Mouse (Mus musculus): ENCODE results near the gene Cd160. TPM values are rescaled to one million over a fixed set of nuclear protein-coding genes. Genes with fewer than 3 reads are reported as not detected.

Gene Cd160
- not detected for total RNA-seq (2021)
- long read RNA-seq, experiment 1, result 0 reads
- long read RNA-seq, experiment 2, result 0 reads

DNA sequence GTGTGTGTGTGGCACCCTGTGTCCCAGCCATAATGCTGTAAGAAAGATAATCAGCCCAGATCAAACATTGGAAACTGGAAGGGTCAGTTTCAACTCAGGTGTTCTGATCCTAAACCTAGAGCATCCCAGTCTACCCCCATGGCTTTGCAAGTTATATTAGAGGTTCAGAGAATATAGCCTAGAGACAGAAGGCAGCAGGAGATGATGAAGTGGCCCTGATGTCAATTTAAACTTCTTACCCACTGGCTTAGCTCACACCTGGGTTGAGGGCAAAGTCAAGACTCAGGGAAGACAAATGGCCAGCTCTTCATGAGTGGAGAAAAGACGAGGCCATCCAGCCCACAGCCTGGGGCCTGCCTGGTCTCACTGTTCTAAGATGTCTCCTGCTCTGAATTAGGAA lies at the start of gene Cd160, which contains the start of gene Pdzk1:
Cd160 (minus strand) TSS at position 368 of the 400 bp plus-strand sequence.
Pdzk1 (plus strand) TSS at position 301 of the 400 bp plus-strand sequence.
- DNase-seq (ENCODE audit: low spot score), result no peak

DNA sequence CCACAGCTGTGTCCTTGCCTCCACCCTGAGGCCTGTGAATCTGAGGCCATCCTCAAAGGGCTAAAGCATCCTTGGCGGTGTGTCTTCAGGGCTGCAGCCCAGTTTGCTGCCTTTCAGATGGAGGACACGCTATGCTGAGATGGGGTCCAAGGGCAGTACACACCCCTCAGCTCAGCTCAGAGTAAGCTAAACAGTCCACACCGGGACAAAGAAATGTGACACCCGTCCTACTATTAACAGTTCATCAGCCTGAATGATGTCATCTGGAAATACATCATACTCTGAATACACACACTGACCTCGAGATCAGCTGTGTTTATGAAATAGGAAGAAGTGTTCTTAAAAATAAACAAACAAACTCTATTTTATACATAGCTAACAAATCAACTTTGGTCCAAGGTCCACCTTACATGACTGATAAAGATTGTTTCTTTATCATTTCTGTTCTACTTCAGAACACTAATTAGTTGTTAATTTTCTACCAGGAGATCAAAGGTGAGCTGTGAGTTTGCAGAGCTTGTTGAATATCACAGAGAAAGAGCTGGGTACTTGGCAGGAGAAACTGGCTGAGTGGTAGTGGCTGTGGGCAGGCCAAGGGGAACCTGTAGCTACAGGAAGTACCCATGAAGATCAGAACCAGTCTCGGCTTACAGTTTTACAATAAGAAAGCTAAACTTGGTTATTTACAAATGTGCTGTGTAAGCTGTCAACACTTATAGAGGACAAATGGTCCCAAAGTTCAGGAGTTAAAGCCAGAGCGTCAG lies 45.8 kb upstream of the Cd160 start:
- DNase-seq (ENCODE audit: low spot score), result no peak

GRCm38 (mm10) chr3:96872501-96872900 lies 43.4 kb upstream of the Cd160 start:
- no peak for DNase-seq (ENCODE audit: low spot score)

- DNase-seq (ENCODE audit: low spot score), result no peak
These were observed 41.9 kb upstream of the Cd160 start for GRCm38 (mm10) chr3:96871070-96871469.

- no peak for DNase-seq (ENCODE audit: low spot score)
These were observed 41.1 kb upstream of the Cd160 start for GRCm38 (mm10) chr3:96870270-96870669.

DNA sequence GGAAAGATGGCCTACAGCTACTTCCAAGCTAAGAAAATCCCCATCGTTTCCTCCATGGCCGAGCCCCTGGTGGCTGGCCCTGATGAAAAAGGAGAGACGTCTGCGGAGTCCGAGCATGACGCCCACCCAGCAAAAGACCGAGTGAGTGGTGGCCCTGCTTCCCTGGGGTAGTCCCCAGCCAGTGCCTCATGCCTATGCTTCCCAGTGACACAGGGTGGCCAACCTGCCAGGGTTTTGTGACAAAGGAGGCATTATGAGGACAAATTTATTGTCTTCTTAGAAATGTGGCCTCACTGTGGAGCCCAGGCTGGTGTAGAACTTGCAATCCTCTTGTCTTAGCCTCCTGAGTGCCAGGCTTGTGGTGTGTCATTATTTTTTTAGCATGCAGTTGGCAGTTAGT lies 39.9 kb upstream of the Cd160 start:
- DNase-seq (ENCODE audit: low spot score), result no peak

GRCm38 (mm10) chr3:96868566-96868965 lies 39.4 kb upstream of the Cd160 start:
- DNase-seq (ENCODE audit: low spot score), result no peak

- DNase-seq (ENCODE audit: low spot score), result no peak
These were observed 38.7 kb upstream of the Cd160 start for GRCm38 (mm10) chr3:96867863-96868262.

DNA sequence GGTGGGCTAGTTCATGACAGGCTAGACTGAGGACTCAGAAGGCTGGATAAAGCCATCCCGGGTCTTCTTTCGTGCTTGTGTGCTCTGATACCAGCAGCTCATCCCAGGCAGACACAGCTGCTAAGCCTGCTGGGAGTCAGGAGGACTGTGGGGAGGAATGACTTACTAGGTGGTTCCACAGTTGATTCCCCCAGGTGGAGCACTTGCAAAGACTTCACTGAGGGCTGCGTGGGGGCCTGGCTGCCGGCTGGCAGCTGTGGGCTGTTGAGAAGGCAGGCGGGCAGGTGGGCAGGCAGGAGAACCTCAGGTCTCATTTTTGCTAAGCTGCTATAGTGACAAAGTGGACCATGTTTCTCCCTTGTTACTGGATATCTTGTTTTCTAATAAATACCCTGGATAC lies 31.3 kb upstream of the Cd160 start:
- no peak for DNase-seq (ENCODE audit: low spot score)

GRCm38 (mm10) chr3:96855833-96856232 lies 26.7 kb upstream of the Cd160 start:
- no peak for DNase-seq (ENCODE audit: low spot score)

DNA sequence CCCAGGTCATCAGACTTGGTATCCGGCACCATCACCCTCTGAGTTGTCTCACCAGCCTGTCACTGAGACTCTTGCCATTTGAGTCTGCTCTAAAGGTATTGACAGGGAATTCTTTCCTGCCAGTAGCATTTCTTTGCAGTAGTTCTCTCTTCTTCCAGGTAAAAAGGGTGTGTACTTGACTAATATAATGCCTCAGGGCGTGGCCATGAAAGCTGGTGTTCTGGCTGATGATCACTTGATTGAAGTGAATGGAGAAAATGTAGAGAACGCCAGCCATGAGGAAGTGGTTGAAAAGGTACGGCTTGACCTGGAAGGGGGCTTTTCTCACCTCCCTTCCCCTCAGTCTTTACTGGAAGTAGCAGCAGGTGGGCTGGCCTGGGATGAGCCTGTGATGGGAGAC lies 25.2 kb upstream of the Cd160 start:
- DNase-seq (ENCODE audit: low spot score), result no peak

- no peak for DNase-seq (ENCODE audit: low spot score)
These were observed 23.4 kb upstream of the Cd160 start for GRCm38 (mm10) chr3:96852561-96852960.

- DNase-seq (ENCODE audit: low spot score), result no peak
These were observed 20.1 kb upstream of the Cd160 start for GRCm38 (mm10) chr3:96849168-96849727.

- no peak for DNase-seq (ENCODE audit: low spot score)
These were observed 19.3 kb upstream of the Cd160 start for GRCm38 (mm10) chr3:96848470-96848869.

GRCm38 (mm10) chr3:96847661-96848060 lies 18.5 kb upstream of the Cd160 start:
- DNase-seq (ENCODE audit: low spot score), result no peak

DNA sequence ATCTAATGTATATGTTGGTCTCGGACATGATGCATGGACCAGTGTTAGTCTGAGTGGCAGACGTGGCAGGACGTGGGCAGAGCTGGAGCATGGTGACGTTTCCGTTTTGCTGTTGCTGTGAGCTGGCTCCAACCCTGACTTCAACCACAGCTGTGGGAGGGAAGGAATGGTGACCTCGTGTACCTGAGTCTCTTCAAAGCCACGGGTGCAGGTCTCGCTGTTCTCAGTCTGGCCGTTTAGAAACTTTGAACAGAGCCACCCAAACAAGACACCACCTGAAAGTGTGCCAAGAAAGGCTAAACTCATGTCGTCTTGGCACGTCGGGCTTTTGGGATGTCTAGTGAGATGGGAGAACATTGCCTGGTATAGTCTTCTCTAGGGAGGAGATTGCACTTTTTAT lies 17.8 kb upstream of the Cd160 start:
- DNase-seq (ENCODE audit: low spot score), result no peak

DNA sequence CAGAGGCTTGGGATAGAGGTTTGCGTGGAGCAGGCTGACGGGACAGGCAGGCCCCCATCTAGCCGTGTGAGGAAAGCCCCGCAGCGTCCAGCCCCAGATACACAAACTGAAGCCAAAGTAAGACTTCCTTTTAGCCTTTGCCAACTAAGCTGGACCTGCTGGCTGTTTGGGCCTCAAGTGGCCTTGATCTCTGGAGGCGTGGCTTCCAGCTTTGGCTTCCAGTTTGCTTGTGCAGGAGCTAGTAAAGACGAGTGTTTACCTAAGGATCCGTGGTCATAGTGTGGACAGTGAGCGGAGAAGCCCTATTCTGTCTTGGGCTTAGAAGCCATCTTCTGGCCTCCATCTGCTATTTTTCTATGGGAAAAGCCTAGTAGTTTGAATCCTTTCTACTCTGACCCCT lies 16.7 kb upstream of the Cd160 start:
- no peak for DNase-seq (ENCODE audit: low spot score)

DNA sequence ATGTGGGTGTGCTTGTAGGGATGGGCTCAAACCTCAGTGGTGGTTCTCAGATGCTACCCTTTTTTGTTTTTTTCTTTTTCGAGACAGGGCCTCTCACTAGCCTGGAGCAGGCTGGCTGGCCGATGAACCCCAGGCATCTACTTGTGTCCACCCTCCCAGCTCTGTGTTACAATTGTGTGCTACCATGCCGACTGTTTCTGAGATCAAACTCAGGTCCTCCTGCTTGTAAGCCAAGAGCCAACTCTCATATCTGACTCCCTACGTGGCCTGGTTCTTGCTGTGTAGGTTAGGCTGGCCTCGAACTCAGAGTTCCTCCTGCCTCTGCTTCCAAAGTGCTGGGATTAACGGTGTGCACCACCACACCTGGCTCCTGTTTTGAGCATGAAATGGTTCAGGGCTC lies 16.0 kb upstream of the Cd160 start:
- no peak for DNase-seq (ENCODE audit: low spot score)

- no peak for DNase-seq (ENCODE audit: low spot score)
These were observed 10.0 kb upstream of the Cd160 start for GRCm38 (mm10) chr3:96838996-96839645.

DNA sequence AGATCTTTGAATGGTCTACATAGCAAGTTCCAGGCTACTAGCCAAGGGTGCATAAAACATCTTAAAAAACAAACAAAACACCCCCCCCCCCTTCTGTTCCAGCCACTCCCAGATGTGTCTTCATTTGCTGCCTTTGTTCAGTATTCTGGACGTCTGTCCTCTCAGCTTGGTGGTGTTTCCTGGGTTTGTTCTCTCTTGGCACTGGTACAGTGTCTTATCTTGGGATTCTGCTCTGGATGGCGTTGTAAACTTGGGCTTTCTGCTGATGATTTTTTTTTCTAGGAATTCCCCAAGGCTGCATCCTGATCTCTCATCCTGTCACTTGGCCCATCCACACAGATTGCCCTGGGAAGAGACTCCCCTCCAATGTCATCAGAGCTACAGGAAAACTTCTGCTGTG lies 7.3 kb upstream of the Cd160 start:
- no peak for DNase-seq (ENCODE audit: low spot score)

DNA sequence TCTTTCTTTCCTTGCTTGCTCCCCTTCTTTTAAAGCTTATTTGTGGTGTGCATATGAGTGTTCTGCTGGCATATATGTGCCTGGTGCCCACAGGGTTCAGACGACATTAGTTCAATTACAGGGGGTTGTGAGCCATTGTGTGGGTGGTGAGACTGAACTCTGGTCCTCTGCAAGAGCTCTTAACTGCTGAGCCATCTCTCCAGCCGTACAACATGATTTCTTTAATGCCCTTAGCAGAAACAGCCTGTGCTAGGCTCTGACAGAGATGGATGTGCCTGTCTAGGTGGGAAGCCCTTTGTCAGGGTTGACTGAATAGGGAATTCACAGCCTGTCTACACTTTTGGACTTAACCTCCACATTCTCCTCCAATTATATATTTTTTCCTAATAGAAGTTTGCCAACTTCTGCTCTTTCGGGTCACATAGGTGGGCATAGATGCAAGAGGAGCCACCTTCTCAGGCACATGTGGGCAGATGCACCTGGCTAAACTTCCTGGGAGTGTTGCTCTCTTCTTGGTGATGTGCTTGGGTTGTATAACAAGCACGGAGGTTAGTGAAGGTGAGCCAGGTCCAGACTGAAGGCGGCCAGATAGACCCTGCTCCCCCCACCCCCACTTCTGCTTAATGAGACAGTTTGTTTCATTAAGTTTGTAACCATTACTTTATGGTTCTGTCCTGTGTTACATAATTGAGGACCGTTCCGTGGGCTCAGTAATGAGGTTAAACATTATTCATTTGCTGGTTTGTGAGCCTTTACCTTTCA lies 5.6 kb upstream of the Cd160 start:
- no peak for DNase-seq (ENCODE audit: low spot score)

- DNase-seq (ENCODE audit: low spot score), result no peak
These were observed 3.8 kb upstream of the Cd160 start for GRCm38 (mm10) chr3:96832930-96833329.
